Mouse (Mus musculus) c-Kit-negative CD71-positive TER-119-positive erythroid progenitor cells, embryonic 14.5 days (primary cell): ENCODE measurements at regions not wholly inside any gene's neighbourhood (a gene's known extent, or its start where the extent isn't known, plus 50 kb on each side); places are given as distances from the start of the nearest gene placed in this dataset.

Experiments
- DNase-seq: peaks from one replicate; pipeline ENCODE4 v3.0.0-alpha.2; 2013; ENCODE audit warnings: low read depth, low spot score

DNA sequence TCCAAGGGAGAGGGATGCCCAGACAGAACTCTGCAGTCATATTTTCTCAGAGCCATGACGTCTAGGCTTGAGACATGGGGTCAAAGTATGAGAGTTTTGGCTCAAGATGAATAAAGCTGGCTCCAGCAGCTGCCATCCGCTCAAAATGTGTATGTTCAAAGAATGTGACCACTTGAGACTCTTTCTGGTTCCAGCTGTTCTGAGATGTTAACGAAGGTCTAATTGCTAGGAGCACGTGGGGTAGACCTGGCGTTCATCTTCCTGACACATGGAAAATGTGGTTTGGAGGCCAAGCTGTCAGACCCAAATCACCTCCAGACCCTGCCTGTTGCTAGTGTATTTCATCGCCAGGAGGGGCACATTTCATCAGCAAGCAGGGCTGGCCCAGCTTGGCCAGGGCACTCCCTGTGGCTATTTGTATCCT, 58.9 kb upstream of the Ankrd1 start:
- no peak for DNase-seq

DNA sequence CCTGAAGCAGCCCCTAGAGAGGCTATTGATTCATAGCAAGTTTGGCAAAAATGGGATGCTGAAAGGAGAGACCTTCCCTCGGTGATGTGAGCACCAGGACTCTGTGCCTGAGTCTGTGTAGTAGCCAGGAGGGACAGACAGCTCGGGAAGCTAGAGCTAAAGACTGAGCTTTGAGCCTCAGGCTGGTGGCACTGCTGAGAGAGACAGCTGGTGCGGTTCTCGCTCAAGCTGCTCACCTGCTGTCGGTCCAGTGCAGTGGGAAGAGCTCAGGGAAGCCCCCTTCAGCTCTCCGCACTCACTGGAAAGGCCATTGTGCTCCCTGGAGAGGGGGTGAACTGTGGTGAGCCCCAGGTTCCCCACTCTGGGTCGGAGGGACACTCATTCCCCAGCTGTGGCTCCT, 60.4 kb upstream of the Ankrd1 start:
- DNase-seq, result no peak

DNA sequence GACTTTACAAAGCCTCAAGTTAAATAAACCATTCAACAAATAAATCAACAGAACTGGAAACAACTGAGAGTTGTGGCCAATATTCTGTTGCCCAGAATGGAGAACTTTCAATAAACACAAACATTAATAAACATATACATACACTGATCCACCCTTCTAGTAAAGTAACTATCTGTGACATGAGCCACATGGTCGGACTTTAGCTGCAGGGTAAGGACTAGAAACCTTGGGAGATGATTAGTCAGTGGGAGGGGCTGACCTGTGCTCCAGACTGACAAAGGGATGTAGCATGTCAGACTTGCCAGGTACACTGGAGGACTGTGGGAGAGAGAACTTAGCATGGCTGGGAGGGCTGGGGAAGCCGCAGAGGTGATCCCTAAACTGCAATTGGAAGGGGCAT, 61.6 kb upstream of the Ankrd1 start:
- DNase-seq, result no peak

DNA sequence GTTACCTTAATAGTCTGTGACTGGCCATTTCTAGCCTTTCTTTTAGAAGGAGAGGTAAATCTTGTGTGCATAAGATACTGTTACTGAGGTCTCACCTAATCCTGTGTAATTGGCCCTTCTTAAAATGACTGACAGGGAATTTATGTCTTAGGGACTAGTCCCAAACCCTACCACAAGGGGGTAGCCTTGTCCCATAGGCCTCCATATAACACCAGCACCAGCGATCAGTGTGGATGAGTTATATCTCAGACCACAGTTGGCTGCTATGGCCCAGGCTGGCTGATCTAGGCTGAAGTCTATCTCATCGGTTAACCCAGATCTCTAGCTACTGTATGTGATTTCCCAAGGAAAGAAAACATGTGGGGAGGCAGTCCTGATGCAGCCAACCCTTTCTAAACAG, 63.2 kb upstream of the Ankrd1 start:
- DNase-seq, result peak; percentile 3

DNA sequence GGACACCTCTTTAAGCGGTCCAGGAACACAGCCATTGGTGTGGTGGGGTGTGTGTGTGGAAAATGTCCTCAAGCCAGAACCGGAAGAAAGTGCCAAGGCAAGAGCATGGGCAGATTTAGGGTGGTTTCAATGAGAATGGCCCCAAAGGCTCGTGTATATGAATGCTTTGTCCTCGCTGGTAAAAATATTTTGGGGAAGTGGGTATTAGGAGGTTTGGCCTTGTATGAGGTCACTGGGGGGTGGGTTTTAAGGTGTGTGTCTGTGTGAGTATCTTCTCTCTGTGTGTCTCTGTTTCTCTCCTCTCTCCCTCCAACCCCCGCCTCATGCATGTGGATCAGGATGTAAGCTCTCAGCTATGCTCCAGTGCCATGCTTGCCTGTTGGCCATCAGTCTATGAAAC, 69.8 kb upstream of the Ankrd1 start:
- no peak for DNase-seq

DNA sequence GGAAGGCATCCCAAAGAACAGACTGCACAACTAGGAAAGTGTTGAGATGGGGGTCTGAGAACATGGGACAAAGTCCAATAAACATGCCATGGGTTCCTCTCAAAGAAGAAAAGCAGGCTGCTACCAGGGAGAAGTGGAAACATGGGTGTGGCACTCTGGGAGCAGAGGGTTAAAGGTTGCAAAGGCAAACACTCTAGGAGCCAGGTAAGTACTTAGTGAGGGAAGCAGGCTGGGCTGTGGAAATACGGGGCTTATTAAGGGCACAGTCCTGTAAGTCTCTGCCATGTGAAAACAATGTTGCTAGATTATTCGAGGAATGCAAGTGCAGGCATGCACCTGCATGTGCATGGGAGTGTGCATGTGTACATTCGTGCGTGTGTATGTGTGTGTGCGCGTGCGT, 71.7 kb upstream of the Ankrd1 start:
- DNase-seq, result no peak

DNA sequence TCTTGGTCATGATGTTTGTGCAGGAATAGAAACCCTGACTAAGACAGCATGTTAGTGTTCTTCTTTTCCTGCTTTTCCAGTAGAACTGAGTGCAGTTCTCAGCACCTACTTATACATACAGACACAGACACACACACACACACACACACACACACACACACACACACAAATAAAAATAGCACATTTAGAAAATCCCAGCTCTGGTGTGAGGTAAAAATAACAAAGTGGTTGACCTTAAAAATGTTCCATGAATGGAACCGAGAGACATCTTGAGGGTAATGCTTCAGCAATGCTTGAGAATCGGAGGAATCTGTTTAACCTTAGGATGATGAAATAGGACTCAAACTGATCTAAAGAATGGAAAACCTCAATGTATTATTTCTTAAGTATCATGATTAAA, 84.4 kb upstream of the Ankrd1 start:
- DNase-seq, result no peak

DNA sequence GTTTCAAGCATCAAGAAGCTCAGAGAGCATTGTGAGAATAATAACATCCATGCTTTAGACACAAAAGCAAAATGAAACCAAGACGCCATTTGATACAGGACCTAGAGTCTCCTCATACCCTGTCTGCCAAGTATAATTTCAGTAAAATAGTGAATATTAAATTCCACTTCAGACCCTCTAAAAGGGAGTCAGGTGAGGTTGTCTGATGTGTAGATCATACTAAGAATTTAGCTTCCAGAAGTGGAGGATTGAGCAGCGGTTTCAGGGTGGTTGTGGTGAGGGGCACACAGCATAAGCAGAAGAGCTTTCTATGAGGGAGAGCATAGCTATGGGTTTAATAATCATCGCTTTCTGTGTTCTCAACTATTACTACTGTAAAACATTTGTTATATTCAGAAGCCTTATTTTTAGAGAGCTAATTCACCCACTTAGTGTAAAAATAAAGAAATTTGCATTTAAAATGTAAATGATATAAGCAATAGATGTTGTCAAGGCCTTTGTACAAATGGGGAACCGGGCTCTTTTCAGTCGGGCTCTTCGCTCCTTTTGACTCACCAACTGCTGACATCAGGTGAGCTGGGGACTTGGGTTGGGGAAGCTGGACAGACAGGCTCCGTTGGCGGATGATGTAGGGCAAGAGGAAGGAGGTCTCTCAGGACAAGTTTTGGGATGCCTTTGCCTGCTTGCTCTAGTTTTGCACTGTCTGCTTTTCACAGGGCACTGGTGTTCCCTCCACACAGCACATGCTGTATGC, 85.2 kb upstream of the Ankrd1 start:
- no peak for DNase-seq

DNA sequence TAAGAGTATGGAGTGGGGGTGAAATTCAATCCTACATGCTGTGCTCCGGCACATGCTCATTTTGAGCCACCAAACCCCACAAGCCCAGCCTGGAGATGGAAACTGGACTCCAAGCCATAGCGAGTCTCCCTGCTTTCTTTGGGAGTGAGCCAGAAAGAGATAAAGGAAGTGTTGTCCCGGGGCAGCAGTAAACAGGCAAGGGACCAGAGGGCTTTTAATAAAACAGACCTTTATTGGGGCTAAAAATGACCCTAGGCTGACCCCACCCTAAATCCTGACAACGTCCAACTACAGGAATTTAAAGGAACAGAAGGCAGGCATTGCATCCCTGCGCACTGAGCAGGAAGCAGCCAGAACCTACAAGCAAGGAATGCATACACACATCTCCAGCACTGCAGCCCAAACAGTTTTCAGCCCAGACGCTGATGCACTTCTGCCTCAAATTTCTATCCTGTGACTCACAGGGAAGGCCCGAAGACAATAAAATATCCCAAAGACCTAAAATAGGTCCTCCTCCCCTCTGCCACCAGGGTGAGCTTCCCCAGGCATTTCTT, 87.9 kb upstream of the Ankrd1 start:
- no peak for DNase-seq

DNA sequence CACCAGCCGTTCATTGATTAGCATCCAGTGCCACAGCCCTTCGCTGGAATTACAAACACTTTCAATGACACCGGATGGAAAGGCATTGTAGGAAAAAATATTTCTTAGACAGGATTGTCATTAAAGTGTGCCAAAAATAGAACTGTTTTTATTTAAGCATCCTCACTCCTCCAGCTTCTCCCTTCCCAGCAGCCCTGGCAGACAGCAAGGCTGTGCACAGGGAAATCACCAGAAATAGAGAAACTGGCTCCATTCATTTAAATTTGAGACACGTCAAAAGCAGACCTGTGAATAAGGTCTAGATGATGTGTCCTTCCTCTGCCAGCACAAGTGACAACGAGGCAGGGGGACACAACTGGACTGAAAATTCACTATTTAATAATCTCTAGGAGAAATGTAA, 88.5 kb upstream of the Ankrd1 start:
- DNase-seq, result no peak

DNA sequence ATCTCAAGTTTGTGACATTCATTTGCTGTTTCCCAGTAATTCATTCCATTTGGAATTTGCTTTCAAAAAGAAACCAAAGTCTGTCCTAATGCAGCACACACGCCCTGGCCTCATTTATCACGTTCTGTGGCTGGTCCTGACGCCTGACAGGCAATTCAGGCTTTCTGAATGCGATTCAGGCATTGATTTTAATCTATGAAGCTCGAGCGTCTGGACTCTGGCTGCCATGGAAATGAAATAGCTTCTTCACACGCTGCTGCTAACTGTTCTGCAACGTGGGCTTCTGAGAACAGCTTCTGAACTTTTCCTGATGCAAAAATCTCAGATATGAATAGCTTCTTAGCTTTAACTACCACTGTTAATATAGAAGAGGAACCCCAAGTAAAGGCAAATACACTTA, 93.6 kb upstream of the Ankrd1 start:
- no peak for DNase-seq

DNA sequence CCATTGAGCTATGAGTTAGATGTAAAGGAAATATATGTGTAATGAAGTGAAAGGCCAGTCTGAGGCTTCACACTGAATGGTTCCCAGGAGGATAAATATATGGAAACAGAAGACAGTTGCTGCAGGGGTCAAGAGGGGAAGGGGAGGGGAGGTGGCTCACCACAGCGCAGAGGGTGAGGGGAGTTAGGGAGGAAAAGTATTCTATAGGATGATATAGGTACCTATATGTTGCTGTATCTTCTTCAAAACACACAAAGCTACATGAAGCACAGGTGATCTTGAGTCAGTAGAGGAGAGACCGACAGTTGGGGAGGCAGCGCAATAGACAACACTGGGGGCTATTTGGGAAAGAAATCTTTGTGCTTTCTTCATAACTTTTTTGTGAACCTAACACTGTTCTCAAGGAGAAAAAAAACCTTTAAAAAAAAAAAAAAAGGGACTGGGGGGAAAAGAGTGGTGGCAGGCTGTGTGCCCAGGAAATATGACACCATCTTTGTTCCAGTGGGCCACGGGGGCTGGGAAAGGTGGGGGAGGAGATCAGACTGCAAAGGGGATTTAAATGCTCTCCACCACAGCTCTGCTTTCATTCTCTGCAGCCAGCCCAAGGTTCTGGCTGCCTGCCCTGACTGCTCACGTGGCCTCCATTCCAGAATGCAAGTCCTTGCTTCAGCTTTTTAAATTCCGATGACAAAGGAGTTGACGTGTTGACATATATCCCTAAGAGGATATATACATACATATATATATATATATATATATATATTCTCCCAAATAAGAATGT, 94.5 kb upstream of the Ankrd1 start:
- DNase-seq, result no peak

DNA sequence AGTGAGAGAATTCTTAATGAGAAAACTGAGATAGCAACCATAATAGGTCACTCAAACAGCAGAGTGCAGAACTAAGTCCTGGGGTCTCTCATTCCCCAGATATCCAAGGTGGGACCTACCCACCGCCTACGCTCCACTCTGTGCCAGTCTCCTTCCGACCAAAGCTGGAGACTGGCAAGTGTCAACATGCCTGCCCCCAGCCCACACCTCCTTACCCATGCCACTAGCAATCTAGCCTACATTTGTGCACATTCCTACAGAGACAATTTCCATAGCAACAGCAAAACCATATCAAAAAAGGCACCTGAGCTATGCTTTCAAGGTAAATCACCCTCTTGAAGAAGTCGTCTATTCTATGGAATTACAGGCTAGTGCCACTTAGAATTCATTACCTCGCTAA, 97.3 kb upstream of the Ankrd1 start:
- DNase-seq, result no peak

DNA sequence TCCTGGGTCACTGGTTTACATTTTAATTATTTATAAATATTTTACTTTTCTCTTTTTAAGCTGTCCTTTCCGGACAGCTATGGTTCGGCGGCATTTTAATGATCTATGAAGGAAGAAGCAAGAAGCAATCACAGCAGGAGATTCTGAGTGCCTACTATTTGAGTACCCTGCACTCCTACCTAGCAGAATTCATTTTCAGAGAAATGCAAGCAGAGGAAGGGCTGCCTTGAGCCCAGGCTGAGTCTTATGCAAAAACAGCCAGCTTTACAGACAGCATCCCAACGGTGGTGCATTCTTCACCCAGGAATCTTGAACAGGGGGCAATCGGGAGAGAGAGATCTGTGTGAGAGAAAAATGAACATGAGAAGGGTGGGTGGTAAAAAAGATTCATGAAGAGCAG, 97.7 kb upstream of the Ankrd1 start:
- DNase-seq, result no peak

DNA sequence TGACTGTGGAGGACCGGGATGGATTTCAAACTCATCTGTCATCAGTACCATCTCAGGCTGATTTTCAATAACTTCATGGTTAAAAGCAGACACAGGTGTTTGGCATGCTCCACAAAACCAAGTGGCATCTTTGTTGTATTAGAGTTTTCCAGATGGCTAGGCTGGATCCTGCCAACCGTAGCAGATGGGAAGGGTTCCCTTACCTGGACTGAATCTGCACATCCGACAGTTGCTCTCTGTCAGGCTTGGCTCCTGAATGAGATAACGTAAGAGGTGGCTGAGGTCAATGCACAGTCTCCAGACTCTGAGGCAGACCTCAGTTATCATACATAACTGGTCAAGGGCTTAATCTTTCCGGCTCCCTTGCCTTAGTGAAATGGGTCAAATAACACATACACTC, 99.0 kb upstream of the Ankrd1 start:
- no peak for DNase-seq

DNA sequence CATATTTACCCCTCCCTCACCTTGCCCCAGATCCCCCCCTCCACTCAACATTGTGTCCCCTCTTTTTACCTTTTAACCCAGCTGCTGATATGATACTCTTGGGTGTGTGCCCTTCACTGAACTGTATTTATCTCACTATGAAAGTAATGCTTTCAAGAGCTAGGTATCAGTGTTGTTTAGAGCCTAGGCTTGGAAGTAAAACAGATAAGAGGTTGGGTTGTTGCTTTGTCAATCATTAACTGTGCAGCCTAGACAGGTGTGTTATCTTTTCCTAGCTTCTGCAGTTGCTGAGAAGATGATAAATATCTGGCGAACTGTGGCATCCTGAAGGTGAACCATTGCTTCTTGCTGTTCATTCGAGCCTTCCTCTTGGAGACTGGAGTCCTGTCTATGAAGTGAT, 101.2 kb upstream of the Ankrd1 start:
- no peak for DNase-seq

DNA sequence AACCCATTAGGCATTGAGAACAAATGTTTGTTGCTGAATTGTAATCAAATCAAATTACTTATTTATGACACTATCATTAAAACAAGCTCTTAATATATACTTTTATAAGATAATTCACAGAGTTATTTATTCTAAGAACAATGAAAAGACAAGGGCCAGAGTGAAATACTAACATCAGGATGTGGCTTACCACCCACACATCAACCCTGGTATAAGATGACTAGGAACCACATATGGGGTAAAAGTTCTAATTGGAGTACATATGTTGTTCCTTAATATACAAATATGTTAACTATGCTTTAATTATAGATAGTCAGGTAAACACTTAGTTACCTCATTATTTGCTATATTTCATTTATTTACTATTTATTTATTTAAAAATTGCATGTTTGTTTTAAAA, 101.7 kb upstream of the Ankrd1 start:
- DNase-seq, result no peak

DNA sequence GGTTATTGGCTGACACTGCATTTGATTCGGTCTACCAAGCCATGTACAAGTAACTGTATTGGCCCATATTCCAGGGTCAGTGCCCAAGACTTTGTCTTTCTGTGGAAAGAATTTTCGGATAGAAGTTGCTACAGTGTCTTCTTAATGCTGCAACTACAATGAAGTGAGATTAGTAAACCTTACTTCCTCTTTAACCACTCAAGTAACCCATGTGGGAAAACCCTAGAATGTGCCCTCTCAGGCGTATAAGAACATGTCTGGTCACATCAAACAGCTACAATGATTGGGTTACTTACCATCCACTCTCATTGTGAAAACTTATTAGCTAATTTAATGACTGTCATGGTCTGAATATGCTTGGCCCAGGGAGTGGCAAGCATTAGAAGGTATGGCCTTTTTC, 102.3 kb upstream of the Ankrd1 start:
- no peak for DNase-seq

DNA sequence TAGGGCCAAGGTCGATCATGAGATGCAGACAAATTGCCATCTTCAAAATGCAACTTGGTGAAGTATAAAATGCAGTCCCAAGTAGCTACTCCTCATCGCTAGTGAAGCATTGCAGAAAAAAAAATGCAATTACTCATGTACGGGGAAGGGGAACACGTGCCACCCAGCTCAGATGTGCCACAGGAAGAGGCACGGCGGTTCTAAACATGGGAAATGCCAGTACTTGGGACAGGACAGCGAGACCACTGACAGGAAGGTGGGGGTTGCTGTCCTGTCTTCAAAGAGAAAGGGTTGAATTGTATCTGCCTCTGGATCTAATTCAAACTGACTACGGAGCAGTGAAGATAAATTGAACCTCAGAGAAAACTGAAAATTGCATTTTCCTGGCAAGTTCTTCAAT, 104.6 kb upstream of the Ankrd1 start:
- no peak for DNase-seq

DNA sequence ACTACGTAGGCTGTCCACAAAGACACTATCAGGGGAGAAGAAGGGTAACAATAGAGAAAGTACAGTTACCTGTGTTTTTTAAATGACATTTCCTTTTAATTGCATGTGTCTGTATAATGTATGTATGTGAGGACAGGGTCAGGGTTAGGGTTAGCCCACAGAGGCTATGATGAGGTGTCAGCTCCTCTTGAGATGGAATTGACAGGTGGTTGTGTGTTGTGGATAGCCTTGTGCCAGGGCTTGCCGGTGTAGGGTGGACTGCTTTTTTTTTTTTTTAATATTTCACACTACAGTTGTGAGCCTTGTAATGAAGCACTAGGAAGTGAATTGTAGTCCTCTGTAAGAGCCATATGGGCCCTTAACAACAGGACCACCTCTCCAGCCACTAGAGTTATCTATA, 105.7 kb upstream of the Ankrd1 start:
- DNase-seq, result no peak

DNA sequence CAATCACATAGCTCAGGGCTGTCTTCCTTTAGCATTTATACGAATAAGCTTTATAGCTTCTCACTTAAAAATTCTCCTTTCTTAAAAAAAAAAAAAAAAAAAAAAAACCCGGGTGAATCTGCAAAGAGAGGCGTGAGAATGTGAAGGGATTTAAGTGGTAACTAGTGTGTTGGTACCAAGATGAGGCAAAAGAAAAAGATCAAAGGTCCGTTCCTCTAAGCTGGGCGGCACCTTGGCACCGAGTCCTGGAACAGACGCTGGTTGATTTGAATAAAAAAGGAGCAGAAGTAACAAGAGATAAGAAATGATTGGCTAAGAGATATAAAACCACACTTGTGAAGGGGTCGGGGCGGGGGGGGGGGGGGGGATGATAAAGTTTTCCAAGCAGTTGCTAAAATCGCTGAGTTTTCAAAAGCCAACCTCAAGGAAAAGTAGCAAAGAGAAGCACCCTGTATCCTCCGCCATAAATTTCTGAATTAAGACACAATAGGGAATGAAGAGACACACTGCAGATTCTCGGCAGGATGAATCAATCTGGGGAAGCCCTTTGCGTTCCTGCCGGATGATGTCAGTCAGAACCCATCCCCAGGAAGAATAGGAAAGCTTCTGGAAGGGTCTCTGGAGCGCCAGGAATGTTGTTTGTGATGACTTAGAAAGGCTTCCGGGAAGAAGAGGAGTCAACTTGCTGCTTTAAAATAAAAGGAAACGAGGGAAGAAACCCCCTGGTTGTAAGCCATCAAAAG, 107.7 kb upstream of the Ankrd1 start:
- no peak for DNase-seq

DNA sequence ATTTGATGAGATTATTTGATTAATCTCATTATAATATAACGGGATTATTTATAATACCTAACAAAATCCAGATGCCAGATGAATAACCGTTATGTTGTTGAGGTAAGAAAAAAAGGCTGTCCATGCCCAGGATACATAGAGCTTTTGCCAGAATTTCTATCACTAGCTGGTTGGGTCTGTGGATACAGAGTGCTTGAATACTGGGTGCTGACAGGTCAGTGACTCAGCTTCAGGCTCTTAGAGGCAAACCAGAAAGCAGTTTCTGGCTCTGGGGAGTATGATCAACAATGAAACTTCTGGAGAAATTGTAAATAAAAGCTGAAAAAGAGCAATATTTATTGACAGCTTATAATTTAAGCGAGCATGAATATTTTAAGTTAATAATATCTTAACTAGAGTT, 109.4 kb upstream of the Ankrd1 start:
- no peak for DNase-seq
